Mouse (Mus musculus) megakaryocyte, embryonic 14.5 days (primary cell): ENCODE measurements at regions not wholly inside any gene's neighbourhood (a gene's known extent, or its start where the extent isn't known, plus 50 kb on each side); places are given as distances from the start of the nearest gene placed in this dataset.
"Not testable (repeated sequence)": the region's sequence is repeated elsewhere in the genome, so short reads cannot be mapped to it uniquely, and the experiment has no call there.

ENCODE experiments used
- H3K27me3 ChIP-seq: replicated peaks from 2 replicates; pipeline ENCODE3; 2012; ENCODE audit warnings: inconsistent platforms
- H3K36me3 ChIP-seq: replicated peaks from 2 replicates; pipeline ENCODE3; 2012; ENCODE audit warnings: low read length, inconsistent platforms, mixed read lengths
- H3K4me1 ChIP-seq: 2 replicates; pipeline ENCODE4 v1.6.1; 2012; ENCODE audit warnings: inconsistent platforms
- H3K4me3 ChIP-seq: replicated peaks from 2 replicates; pipeline ENCODE3; 2012; ENCODE audit warnings: moderate library complexity, mild to moderate bottlenecking, inconsistent platforms
- H3K9me3 ChIP-seq: 2 replicates; pipeline ENCODE4 v1.6.1; 2012; ENCODE audit warnings: inconsistent platforms
- FLI1 ChIP-seq: IDR thresholded peaks from 2 replicates; pipeline ENCODE4 v1.6.1; 2012; ENCODE audit warnings: low read length, inconsistent platforms, mixed read lengths
- GATA1 ChIP-seq: IDR thresholded peaks from 3 replicates; pipeline ENCODE4 v1.6.1; 2012; ENCODE audit warnings: mixed read lengths, low read length, inconsistent platforms, borderline replicate concordance

- Histone ChIP-seq H3K9me3 (no peaks in the 10 kb centered on the region), H3K4me3 (no peak overlapping the region), H3K4me1 (peaks cover 3% of the 10 kb centered on the region; the same call in 1 of the 2 replicates), H3K36me3 (no peaks in the 10 kb centered on the region), H3K27me3 (no peaks in the 10 kb centered on the region)
- TF ChIP-seq GATA1 (no peak), FLI1 (no peak)
Measured at GRCm38 (mm10) chr3:15008501-15008900, 122.4 kb downstream of the Car2 start.

GRCm38 (mm10) chr3:15009747-15010146 is 123.7 kb downstream of the Car2 start:
- H3K4me1 ChIP-seq: peaks cover 3% of the 10 kb centered on the region; the same call in 1 of the 2 replicates
- H3K36me3 ChIP-seq: no peaks in the 10 kb centered on the region
- no peak overlapping the region for H3K4me3 ChIP-seq
- TF ChIP-seq FLI1 (no peak), GATA1 (no peak)
- no peaks in the 10 kb centered on the region for H3K27me3 ChIP-seq
- no peaks in the 10 kb centered on the region for H3K9me3 ChIP-seq

- Histone ChIP-seq H3K4me1 (peaks cover 3% of the 10 kb centered on the region; the same call in 1 of the 2 replicates), H3K9me3 (no peaks in the 10 kb centered on the region), H3K27me3 (no peaks in the 10 kb centered on the region), H3K4me3 (no peak overlapping the region), H3K36me3 (no peaks in the 10 kb centered on the region)
- TF ChIP-seq GATA1 (no peak), FLI1 (no peak)
Measured at GRCm38 (mm10) chr3:15016621-15017020, 130.5 kb downstream of the Car2 start.

GRCm38 (mm10) chr3:15022773-15023172 is 136.7 kb downstream of the Car2 start:
- Histone ChIP-seq H3K4me1 (peaks cover 6% of the 10 kb centered on the region; the same call in 1 of the 2 replicates), H3K36me3 (no peaks in the 10 kb centered on the region), H3K9me3 (no peaks in the 10 kb centered on the region), H3K4me3 (no peak overlapping the region), H3K27me3 (no peaks in the 10 kb centered on the region)
- TF ChIP-seq GATA1 (no peak), FLI1 (no peak)

GRCm38 (mm10) chr3:15040866-15041528 is 154.9 kb downstream of the Car2 start:
- TF ChIP-seq GATA1: no peak
- TF ChIP-seq FLI1: no peak
- H3K36me3 ChIP-seq: no peaks in the 10 kb centered on the region
- H3K4me3 ChIP-seq: no peak overlapping the region
- no peaks in the 10 kb centered on the region for H3K9me3 ChIP-seq
- H3K4me1 ChIP-seq: peaks cover 6% of the 10 kb centered on the region; the same call in 1 of the 2 replicates
- no peaks in the 10 kb centered on the region for H3K27me3 ChIP-seq

GRCm38 (mm10) chr3:15053968-15054367 is 167.9 kb downstream of the Car2 start:
- Histone ChIP-seq H3K9me3 (peaks cover 7% of the 10 kb centered on the region; the same call in 1 of the 2 replicates), H3K36me3 (no peaks in the 10 kb centered on the region), H3K4me3 (no peak overlapping the region), H3K4me1 (peaks cover 5% of the 10 kb centered on the region), H3K27me3 (no peaks in the 10 kb centered on the region)
- TF ChIP-seq FLI1: no peak

GRCm38 (mm10) chr3:15055516-15056256 is 169.6 kb downstream of the Car2 start:
- H3K27me3 ChIP-seq: not testable (repeated sequence)

GRCm38 (mm10) chr3:15056788-15057585 is 170.9 kb downstream of the Car2 start:
- not testable (repeated sequence) for H3K4me1 ChIP-seq, H3K27me3 ChIP-seq, H3K4me3 ChIP-seq, H3K9me3 ChIP-seq, H3K36me3 ChIP-seq

More at GRCm38 (mm10) chr3:15055516-15056256, 169.6 kb downstream of the Car2 start:
- not testable (repeated sequence) for H3K36me3 ChIP-seq, H3K4me3 ChIP-seq, H3K9me3 ChIP-seq, H3K4me1 ChIP-seq

GRCm38 (mm10) chr3:15065681-15066080 is 179.6 kb downstream of the Car2 start:
- TF ChIP-seq FLI1: no peak
- no peak for TF ChIP-seq GATA1
- H3K9me3 ChIP-seq: no peaks in the 10 kb centered on the region
- H3K4me1 ChIP-seq: peaks cover 20% of the 10 kb centered on the region
- H3K27me3 ChIP-seq: no peaks in the 10 kb centered on the region
- no peaks in the 10 kb centered on the region for H3K36me3 ChIP-seq
- no peak overlapping the region for H3K4me3 ChIP-seq

- H3K27me3 ChIP-seq: no peaks in the 10 kb centered on the region
- peak overlapping the region; percentile 42 for H3K4me3 ChIP-seq
- H3K4me1 ChIP-seq: peaks cover 27% of the 10 kb centered on the region
- no peaks in the 10 kb centered on the region for H3K36me3 ChIP-seq
- TF ChIP-seq FLI1 (no peak), GATA1 (no peak)
- no peaks in the 10 kb centered on the region for H3K9me3 ChIP-seq
Measured at GRCm38 (mm10) chr3:15068256-15068655, 182.2 kb downstream of the Car2 start.
